Comparison of ENCODE assay signal across 11 mouse cellular contexts in the genomic region with DNA sequence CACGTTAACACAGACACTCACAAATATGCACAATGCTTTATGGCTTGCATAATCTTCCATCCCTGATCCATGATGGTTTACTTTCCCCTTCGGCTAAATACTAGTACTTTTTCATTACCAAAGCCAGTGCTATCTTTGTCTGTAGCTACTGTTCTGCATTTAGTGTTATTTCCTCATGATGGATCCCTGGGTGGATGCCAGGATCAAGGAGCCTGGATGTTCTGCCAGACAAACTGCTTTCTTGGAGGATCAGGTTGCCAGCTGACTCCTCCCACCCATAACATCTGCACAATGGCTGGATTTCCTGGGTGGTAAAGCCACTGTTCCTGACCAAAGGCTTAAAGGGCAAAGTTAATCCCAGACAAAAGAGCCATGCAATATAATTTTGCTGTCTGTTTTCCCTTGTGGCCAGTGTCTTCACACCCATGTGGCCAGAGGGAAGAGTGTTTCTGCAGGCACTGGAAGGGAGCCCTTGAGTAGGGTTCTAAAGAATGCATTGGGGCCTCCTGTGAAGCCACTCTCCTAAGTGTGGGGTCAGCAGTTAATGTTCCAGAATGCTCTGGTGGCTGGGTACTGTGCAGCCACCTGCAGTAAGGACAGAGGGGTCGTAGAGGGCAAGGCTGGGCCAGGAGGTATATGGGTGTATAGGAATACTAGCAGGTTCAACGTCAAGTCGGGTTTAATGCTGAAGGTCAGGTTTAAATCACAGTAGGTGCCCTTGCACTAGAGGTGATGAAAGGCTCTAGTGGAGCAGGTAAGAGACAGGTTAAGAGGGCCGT. TPM values are rescaled to one million over a fixed set of nuclear protein-coding genes. Genes with fewer than 3 reads are reported as not detected.
DNase-seq lines count a peak whose midpoint lies in the region; TF ChIP-seq lines count a peak whose summit lies in the region.
"Had no signal": no experiment of that assay in that cellular context is flagged by ENCODE, and none has a peak within 500 bp of the region (broad histone marks: within the 10 kb centered on the region; RNA-seq: fewer than 3 reads in every experiment).

No protein-coding gene starts in this region.

- H3K27ac ChIP-seq in kidney, adult 2 months (ENCODE audit: insufficient read depth, low read depth, low read length), result no peak overlapping the region
- H3K27ac ChIP-seq: heart, embryonic 15.5 days; hindbrain, embryonic 14.5 days had no signal

- DNase-seq in kidney, adult 2 months, result peak; percentile 24
- no peak for DNase-seq in kidney, postnatal 10 days
- DNase-seq in lung, postnatal 10 days, result peak; percentile 28
- DNase-seq in lung, adult 2 months, result no peak
- DNase-seq in brain, adult 2 months (ENCODE audit: low read depth, low spot score), result peak; percentile 82
- DNase-seq in lung, postnatal 25 days (ENCODE audit: low spot score), result peak; percentile 18
- no peak for DNase-seq in cerebellum, adult 11 months
- DNase-seq: cerebellum, adult 9-10 months had no signal

- H3K4me3 ChIP-seq in kidney, adult 2 months (ENCODE audit: insufficient read depth, low read depth, low read length), result no peak overlapping the region
- H3K4me3 ChIP-seq in lung, adult 2 months (replicated peaks; ENCODE audit: extremely low read depth, low read depth, low read length), result no peak overlapping the region
- H3K4me3 ChIP-seq: heart, embryonic 15.5 days had no signal

- no peak for TF ChIP-seq CTCF in kidney, adult 2 months (conservative IDR thresholded peaks at IDR 0.05; ENCODE audit: insufficient read depth, insufficient read length, low read depth, low read length)
- no peak for TF ChIP-seq CTCF in lung, adult 2 months (IDR thresholded peaks at IDR 0.05; ENCODE audit: insufficient read depth, low read length)

- H3K4me1 ChIP-seq in kidney, adult 2 months (ENCODE audit: control insufficient read depth, insufficient read depth, low read length), result no peaks in the 10 kb centered on the region
- H3K4me1 ChIP-seq in lung, adult 2 months (ENCODE audit: control insufficient read depth, insufficient read depth, low read length), result peaks cover 3% of the 10 kb centered on the region; the same call in 1 of the 2 replicates
- H3K4me1 ChIP-seq: heart, embryonic 15.5 days had no signal

- TF ChIP-seq POLR2A in kidney, adult 2 months (IDR thresholded peaks at IDR 0.05; ENCODE audit: low read depth, low read length), result no peak
- no peak for TF ChIP-seq POLR2A in lung, adult 2 months (IDR thresholded peaks at IDR 0.05; ENCODE audit: borderline replicate concordance, extremely low read depth, low read depth, low read length)

- no peaks in the 10 kb centered on the region for H3K36me3 ChIP-seq in kidney, adult 2 months (ENCODE audit: control insufficient read depth, insufficient read depth, low read length)
- H3K36me3 ChIP-seq: heart, embryonic 15.5 days had no signal

- H3K27me3 ChIP-seq in kidney, adult 2 months (replicated peaks; ENCODE audit: control insufficient read depth, insufficient read depth, low read length), result no peaks in the 10 kb centered on the region
- H3K27me3 ChIP-seq: heart, embryonic 15.5 days had no signal

- 37% methylated on average over 6 of the region's 6 CpGs for WGBS in kidney, adult 2 months
- 57% methylated on average over 6 of the region's 6 CpGs for WGBS in lung, adult 2 months

RNA-seq across cellular contexts. Expression of gene Snph, which starts 15.7 kb away (rescaled TPM):
- 0.31 TPM in 2 replicates for polyA plus RNA-seq in kidney, adult 2 months (2012; rRNA removed)
- polyA plus RNA-seq in lung, adult 2 months (2012; rRNA removed), result 0.64 and 1.1 TPM in 2 replicates

RNA-seq across cellular contexts. Expression of gene Sdcbp2, which starts 44.3 kb away (rescaled TPM):
- polyA plus RNA-seq in kidney, adult 2 months (2012; rRNA removed), result 1.2 and 1.3 TPM in 2 replicates
- polyA plus RNA-seq in lung, adult 2 months (2012; rRNA removed), result 4.0 and 10.6 TPM in 2 replicates
- polyA plus RNA-seq: liver, embryonic 11.5 days had no signal

RNA-seq across cellular contexts. Expression of gene Rad21l, which starts 51.6 kb away (rescaled TPM):
- not detected in 2 replicates for polyA plus RNA-seq in kidney, adult 2 months (2012; rRNA removed)
- polyA plus RNA-seq in lung, adult 2 months (2012; rRNA removed), result not detected in 2 replicates
- polyA plus RNA-seq: heart, embryonic 15.5 days; liver, embryonic 11.5 days had no signal

Comparison
In these comparisons a context has a peak if more than half of its experiments do, and no peak if none do; other contexts are left out.
1. DNase-seq: peak in kidney, adult 2 months (single experiment), lung, postnatal 10 days (single experiment), brain, adult 2 months (single experiment) and lung, postnatal 25 days (single experiment); none in kidney, postnatal 10 days (single experiment), lung, adult 2 months (single experiment) and cerebellum, adult 11 months (single experiment).